Mouse (Mus musculus) CD4-positive, CD25-positive, alpha-beta regulatory T cell, adult 4 months (primary cell): ENCODE results near the gene Ms4a15. TPM values are rescaled to one million over a fixed set of nuclear protein-coding genes. Genes with fewer than 3 reads are reported as not detected.

ENCODE experiments used
- ATAC-seq: one replicate; pipeline ENCODE4 v1.8.0; 2017
- polyA plus RNA-seq, 2 experiments: library from polyadenylated mRNA; unstranded; fragments of 100-300 nt; shearing (Covaris generic); gene quantifications; one replicate each; pipeline ENCODE4 v1.2.1; 2017

Gene Ms4a15
- polyA plus RNA-seq = under 1 TPM in 1 of 2 experiments, not detected in 1; 0.31 TPM

GRCm38 (mm10) chr19:10993150-10993549 lies at the start of gene Ms4a15:
Ms4a15 (minus strand) TSS chr19:10993250.
- no peak for ATAC-seq

DNA sequence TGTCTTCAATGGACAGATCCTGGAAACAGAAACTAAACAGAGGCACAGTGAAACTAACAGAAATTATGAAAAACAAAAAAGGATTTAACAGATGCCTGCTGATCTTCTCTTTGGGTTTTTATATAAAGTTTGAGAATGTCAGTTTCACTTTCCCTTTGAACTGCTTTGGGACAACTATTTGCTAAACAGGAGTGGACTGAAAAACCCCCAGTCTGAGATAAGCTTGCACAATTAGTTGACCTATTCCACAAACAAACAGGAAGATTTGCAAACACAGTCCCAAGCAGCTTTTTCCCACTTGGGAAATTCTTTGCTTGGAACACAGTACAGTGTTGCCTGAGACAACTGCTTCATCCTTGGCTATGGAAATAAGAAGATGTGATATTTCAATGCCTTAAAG lies 44.5 kb upstream of the Ms4a15 start:
- peak; percentile 60 for ATAC-seq

DNA sequence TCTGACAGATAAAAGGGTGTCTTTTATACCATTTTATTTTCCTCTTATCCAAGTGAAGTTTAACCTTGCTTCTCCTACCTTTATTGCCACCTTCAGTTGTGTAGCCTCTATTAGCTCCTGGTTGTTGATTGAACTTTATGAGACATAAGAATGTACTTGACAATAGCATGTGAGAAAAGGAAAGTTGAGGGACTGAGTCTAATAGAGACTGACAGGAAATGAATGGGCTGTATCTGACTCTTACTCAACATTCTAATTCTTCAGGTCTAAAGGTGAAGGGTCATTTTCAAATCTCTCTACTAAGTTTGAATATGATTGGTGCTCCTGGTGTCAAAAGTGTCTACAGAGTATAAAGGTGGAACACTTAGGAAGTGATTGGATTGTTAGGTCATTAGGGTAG lies 29.3 kb upstream of the Ms4a15 start:
- ATAC-seq = no peak

DNA sequence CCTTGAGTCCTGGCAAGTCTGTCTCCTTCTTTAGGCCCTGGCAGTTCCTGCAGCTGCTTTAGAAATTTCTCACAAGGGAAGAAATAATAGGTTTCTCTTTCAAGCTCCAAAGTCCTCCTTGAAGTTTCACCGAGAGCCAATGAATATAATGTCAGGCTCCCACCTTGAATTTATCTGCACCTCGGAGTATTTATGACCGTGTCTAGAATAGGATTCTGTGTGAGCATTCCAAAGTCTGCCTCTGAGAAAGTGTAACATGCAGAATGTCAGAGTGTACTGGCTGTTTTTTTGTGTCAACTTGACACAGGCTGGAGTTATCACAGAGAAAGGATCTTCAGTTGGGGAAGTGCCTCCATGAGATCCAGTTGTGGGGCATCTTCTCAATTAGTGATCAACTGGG lies 24.8 kb upstream of the Ms4a15 start, which contains the start of gene Ms4a18:
Gene Ms4a18 (minus strand): TSS at position 141 of the 400 bp plus-strand sequence.
- no peak for ATAC-seq

DNA sequence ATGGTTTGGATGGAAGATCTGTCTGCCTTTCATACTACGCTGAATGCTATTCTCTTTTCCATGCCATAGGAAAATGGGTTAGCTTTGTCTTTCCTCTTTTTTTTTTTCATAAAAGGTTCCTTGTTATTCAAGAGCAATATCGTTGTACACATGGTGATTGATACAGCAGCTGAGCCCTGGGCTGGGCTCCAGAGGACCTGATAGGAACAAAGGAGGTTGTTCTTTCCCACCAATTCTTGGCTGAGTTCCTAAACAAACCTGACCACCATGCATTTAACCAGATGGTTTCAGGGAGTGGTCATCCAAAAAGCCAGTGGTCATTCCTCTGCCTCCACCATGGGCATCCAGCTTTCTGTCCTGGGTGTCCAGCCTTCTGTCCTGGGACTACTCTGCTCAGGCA lies 24.2 kb upstream of the Ms4a15 start:
- no peak for ATAC-seq

DNA sequence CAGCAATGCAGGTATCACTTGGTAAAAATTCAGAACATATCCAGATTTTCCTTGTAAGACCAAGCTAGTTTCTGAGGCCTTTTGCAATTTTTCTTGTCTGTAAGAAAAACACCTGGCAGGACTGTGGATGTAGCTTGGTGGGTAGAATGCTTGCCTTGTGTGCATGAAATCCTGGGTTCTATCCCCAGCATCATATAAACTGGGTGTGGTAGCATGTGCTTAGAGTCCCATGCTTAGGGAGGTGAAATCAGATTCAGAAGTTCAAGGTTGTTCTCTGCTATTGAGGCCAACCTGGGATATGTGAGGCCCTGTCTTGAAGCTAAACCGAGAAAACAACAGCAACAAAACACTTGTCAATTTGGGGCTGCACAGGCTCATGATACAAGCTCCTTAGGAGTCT lies 22.9 kb upstream of the Ms4a15 start:
- ATAC-seq = no peak

- no peak for ATAC-seq
These were observed 22.4 kb upstream of the Ms4a15 start for GRCm38 (mm10) chr19:11015468-11015867.

- no peak for ATAC-seq
These were observed 1.1 kb downstream of the Ms4a15 start for GRCm38 (mm10) chr19:10991911-10992310.

GRCm38 (mm10) chr19:10990751-10991150 lies 2.3 kb downstream of the Ms4a15 start:
- no peak for ATAC-seq

DNA sequence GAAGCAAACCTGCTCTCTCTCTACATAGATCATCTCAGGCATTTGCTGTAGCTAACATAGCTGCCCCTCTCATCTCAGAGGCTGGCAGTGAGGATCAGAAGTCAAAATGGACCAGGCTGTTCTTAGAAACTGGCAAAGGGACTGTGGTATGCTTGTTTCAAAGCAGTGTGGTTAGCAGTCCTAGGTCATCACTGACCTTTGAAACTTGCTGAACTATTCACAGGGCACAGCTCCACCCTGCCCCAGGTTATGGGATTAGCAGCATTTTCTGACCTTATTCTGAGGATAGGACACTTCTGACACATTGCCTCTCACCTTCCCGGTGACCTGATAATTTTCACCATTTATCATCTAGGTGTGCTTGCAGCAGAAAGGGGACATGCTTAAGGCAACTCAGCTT lies 4.5 kb downstream of the Ms4a15 start:
- ATAC-seq = no peak

- ATAC-seq = no peak
These were observed 7.2 kb downstream of the Ms4a15 start for GRCm38 (mm10) chr19:10985889-10986288.

- ATAC-seq = no peak
These were observed 8.5 kb downstream of the Ms4a15 start for GRCm38 (mm10) chr19:10984551-10984950.

- no peak for ATAC-seq
These were observed 9.9 kb downstream of the Ms4a15 start for GRCm38 (mm10) chr19:10983146-10983545.

DNA sequence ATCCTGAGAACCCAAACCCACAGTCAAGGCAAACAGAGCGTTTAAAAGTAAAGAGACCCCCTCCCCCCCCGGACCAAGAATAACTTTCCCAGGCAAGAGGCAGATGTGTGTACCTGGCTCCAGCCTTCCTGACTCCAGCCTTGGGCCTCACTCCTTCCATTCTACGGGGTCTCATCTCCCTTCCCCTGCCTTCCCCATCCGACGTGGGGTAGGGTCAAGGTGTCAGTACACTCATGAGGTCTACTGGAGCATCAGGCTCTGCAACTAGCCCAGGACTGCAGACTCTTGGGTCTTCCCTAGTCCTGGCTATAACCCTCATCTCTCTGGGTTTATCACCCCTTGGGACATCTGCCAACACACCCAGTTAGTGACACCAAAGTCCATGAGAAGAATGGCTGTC lies 12.8 kb downstream of the Ms4a15 start:
- ATAC-seq = no peak

DNA sequence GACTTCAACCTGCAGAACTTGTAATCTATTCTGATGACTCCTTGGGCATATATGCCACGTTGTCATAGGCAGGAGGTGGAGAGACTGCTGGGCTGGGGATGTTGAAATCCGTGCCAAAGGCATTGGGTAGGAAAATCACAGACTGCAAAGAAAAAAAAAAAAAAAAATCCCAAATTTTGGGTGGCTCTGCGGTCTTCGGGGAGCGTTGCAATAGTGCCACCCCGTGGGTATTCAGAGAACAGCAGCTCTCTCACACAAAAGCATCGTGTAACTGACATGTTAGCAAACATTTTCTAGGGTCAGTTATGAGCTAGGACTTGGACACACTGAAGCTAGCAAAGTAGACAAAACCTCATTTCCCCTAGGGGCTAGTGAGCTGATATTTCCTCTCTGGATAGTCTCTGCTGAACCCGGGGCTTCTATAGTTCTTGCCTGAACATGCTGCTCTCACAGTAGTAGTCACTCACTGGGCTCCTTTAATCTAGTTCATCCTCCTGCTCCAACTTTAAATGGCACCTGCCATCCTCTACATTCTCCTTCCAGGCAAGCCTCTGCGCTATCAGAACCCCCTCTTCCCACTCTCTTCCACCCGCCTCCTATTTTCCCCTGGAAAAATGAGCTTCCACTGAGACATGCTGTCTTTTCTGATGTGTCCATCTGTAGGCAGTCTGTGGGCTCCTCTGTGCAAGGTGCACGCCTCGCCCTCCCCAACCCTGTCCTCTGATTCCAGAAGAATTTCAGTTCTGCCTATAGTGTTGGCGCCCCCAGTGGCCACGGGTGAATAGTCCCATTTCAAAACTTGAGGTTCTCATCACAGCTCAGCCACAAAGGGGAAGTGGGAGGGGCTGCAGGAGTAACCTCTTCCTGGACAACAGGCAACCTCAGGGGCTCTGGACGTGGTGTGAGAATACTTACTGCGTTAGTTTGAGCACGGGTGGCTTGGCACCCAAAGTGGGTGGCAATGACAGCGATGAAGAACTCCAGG lies 13.6 kb downstream of the Ms4a15 start:
- peak; percentile 95 for ATAC-seq

DNA sequence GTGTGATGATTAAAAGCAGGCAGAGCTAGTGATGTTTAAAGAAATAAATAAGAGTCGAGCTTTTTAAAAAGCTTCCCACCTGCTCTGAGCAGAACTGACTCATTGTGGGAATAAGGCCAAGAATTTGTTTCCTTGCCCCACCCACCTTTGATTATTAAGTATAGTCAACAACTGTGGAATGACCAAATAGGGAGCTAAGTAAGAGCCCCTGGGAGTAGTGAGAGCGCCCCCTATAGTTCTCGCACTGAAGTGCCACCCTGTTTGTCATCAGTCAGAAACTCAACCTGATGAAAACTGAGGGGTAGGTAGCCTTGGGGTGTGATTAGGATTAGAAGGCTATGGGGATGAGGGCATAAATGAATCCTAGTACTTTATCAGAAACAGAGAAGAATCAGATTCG lies 16.7 kb downstream of the Ms4a15 start:
- no peak for ATAC-seq

DNA sequence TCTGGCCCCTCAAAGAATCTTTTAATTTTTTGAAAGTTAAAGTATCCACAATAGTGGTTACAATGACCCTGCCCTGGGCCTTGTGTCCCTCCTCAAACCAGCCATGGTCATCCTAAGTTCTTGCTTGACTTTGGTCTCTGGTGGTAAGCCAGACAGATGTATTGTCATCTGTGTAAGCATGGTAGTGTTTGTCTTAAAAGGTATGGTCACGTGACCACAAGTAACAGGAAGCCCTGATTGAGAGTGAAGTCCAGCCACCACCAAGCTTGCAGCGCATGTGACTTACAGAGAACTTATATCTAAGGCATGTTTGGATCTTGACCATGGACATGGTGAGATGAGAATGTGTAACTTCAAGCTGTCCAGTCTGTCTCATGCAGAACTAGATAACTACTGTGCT lies 17.9 kb downstream of the Ms4a15 start:
- no peak for ATAC-seq

GRCm38 (mm10) chr19:10974238-10974865 lies 18.7 kb downstream of the Ms4a15 start, which contains the start of gene Ms4a10:
Ms4a10 (minus strand) TSS chr19:10974670.
- ATAC-seq = no peak

DNA sequence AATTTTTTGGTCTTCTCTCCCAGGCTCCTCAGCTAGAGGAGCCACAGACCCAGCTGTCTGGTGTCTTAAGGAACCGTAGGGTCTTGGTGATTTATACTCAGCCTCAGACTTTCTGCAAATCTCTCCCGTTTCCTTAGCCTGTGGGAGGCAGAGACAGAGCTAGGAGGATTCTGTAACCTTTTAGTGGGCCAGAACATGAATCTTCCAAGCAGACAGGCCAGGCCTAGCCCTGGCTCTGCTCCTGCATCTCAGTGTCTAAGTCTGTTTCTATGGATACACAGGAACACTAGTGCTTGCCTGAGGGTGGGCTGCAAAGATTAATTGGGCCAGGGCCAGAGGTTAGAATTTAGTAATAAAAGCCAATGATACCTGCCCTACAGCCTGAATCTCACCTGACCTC lies 19.9 kb downstream of the Ms4a15 start:
- no peak for ATAC-seq

DNA sequence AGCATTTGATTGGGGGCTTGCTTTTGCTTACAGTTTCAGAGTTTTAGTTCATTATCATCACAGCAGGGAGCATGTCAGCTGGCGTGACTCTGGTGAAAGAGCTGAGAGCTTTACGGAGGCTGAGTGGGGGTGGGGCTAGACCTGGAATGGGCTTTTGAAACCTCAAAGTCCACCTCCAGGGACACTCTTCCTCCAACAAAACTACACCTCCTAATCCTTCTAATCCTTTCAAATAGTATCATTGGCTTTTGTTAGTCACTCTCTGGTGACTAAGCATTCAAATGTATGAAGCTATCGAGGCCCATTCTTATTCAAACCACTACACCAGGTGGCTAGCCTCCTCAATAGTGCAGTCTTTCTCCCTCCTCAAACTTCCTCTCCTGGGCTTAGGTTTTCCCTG lies 20.4 kb downstream of the Ms4a15 start:
- no peak for ATAC-seq

DNA sequence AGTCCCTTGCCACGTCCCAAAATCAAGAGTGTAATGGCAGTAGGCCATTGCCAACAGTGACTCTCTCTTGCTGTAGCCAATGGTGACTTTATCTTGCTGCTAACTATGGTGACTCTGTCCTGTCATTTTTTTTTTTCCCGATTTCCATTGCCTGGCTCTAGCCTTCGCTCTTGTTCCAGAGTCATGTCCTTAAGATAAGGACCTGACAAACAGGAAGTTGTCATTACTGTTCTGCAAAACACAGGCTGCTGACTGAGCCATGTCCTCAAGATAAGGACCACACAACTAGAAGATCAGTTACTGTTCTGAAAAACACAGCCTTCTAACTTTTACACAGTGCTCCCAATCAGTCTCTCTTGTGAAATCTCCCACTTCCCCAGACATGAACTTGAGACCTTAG lies 22.6 kb downstream of the Ms4a15 start:
- ATAC-seq = no peak

DNA sequence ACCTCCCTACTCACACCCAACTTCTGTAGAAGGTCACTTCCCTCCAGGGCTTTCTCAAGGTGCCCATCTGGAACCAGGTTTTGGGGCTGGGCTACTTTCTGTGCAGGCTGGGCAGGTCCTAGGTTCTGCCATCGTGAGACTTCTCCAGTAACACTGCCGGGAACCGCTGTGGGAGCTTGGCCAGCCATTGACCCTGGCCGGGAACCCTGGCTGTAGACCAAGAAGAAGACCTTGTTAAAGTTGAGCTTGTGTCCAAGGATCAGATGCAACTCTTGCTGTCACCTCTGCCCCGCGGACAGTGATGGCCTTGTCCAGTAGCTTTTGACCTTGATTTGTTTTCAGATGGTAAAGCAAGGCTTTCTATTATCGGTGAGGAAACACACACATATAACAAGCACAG lies 24.5 kb downstream of the Ms4a15 start:
- no peak for ATAC-seq

DNA sequence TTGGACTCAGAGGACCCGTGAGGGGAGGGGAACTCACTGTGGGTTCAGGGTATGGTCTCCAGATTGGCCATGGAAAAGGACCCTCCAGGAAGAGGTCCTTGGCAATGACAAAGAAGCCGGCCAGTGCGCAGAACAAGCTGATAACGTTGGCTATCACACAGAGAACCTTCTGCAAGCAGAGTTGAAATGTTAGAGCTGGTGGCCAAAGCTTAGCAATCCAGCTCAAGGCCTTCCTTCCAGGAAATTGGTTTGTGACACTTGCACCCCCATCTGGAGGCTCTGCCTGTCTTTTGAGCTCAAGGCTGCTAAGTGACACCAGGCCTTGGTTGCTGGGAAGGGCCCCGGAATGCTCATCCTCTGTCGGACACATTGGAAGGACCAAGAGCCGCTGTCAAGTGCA lies 27.3 kb downstream of the Ms4a15 start:
- ATAC-seq = no peak

DNA sequence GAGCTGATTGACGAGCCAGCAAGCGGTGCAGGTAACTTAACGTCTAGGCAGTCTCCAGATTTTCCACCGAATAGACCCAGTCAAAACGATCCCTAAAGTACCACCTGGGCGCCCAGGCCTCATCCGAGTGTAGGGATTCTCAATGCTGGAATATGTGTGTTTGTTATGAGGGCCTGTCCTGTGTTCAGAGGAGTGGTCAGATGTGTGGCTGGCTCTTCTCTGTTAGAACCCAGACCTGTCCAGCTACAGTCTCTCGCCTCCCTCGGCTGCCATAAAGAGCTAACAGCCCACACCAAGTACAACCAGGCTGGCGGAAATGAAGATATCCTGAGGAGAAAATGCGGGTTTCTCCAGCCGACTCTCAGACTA lies 33.1 kb downstream of the Ms4a15 start:
- no peak for ATAC-seq
